In genomic region chr10:119065974-119066373, GRCm38 (mm10) we compare ENCODE assay signal across 8 mouse cellular contexts.
DNase-seq lines count a peak whose midpoint lies in the region; ATAC-seq lines count a peak whose summit lies in the region.

No protein-coding gene starts in this region.

- peak; percentile 9 for DNase-seq in cerebellum, adult 11-12 months
- no peak for DNase-seq in cerebellum, adult 9-11 months
- DNase-seq in MN1 (ENCODE audit: low spot score): peak; percentile 67
- DNase-seq in layer of hippocampus, postnatal 14 days (ENCODE audit: low spot score in 2 of 2): peak; percentile 52 to 71
- DNase-seq in mesoderm, embryonic 11.5 days (ENCODE audit: low read depth, low spot score): peak; percentile 83
- DNase-seq in spleen, adult 12 weeks (ENCODE audit: low spot score): peak; percentile 34

- ATAC-seq in common myeloid progenitor, adult 5-6 weeks (replicated peaks; ENCODE audit: low read depth, poor library complexity, severe bottlenecking): peak; percentile 45; the same call in 1 of the 2 replicates
- ATAC-seq in granulocyte monocyte progenitor cell, adult 5-6 weeks (replicated peaks; ENCODE audit: poor library complexity, severe bottlenecking): peak; percentile 84
